Mouse (Mus musculus) heart, embryonic 16.5 days (tissue): ENCODE results near the gene Impdh2. TPM values are rescaled to one million over a fixed set of nuclear protein-coding genes. Genes with fewer than 3 reads are reported as not detected.

Experiments
- ATAC-seq: fragments of 200-750 bp; cut with Nextera tagmentation; replicated peaks from 2 replicates; pipeline ENCODE4 v1.8.0; 2017; ENCODE audit warnings: moderate number of reproducible peaks; ENCODE audit not compliant: insufficient read depth, low FRiP score; ENCODE audit errors: extremely low read depth
- H3K27ac ChIP-seq: fragments of 300-500 bp; sonication (generic); 2 replicates; pipeline ENCODE4 v1.5.1; 2014; ENCODE audit warnings: mild to moderate bottlenecking, low read length, control low read depth, moderate library complexity
- H3K27me3 ChIP-seq: fragments of 300-500 bp; sonication (generic); 2 replicates; pipeline ENCODE4 v1.6.1; 2014; ENCODE audit warnings: low read length, mixed read lengths; ENCODE audit not compliant: control insufficient read depth, insufficient read depth
- H3K36me3 ChIP-seq: fragments of 300-500 bp; sonication (generic); 2 replicates; pipeline ENCODE4 v1.6.1; 2014; ENCODE audit not compliant: control insufficient read depth, insufficient read depth
- H3K4me1 ChIP-seq: fragments of 300-500 bp; sonication (generic); 2 replicates; pipeline ENCODE4 v1.6.1; 2014; ENCODE audit warnings: low read length, mixed read lengths; ENCODE audit not compliant: control insufficient read depth, insufficient read depth
- H3K4me2 ChIP-seq: fragments of 300-500 bp; sonication (generic); 2 replicates; pipeline ENCODE4 v1.6.1; 2014; ENCODE audit warnings: low read depth, mild to moderate bottlenecking, control low read depth, low read length
- H3K4me3 ChIP-seq: fragments of 300-500 bp; sonication (generic); 2 replicates; pipeline ENCODE4 v1.5.1; 2014; ENCODE audit warnings: mild to moderate bottlenecking, control low read depth, low read length
- H3K9ac ChIP-seq: fragments of 300-500 bp; sonication (generic); 2 replicates; pipeline ENCODE4 v1.6.1; 2014; ENCODE audit warnings: low read length, control low read depth
- H3K9me3 ChIP-seq: fragments of 300-500 bp; sonication (generic); replicated peaks from 2 replicates; pipeline ENCODE4 v1.6.1; 2016; ENCODE audit warnings: low read length; ENCODE audit not compliant: control insufficient read depth
- WGBS: fragments of 180-500 bp; shearing (Covaris S2); extraction: QIAGEN DNeasy Blood & Tissue Kit; methylation state at CpG from one replicate; pipeline ENCODE4 v1.1.7; 2014; 5-methylcytosine and 5-hydroxymethylcytosine counted together
- polyA plus RNA-seq: library from polyadenylated mRNA; unstranded; fragments of >200 nt; fragmentation: Nextera tagmentation; extraction: Ambion mirVana; gene quantifications from 2 replicates; pipeline ENCODE4 v1.2.1, GENCODE M21; 2015

The Impdh2 gene
- polyA plus RNA-seq, result 91.7 and 91.8 TPM in 2 replicates

- ATAC-seq, result peak; percentile 98
- Histone ChIP-seq H3K4me1 (peaks cover 9% of the 10 kb centered on the region), H3K4me3 (peak within 1 kb of the TSS; percentile 75), H3K9me3 (no peaks in the 10 kb centered on the region), H3K36me3 (peaks cover 57% of the 10 kb centered on the region), H3K9ac (peak within 1 kb of the TSS; percentile 87), H3K4me2 (peak within 1 kb of the TSS; percentile 88), H3K27ac (peak within 1 kb of the TSS; percentile 81), H3K27me3 (no peaks in the 10 kb centered on the region)
- under 1% methylated on average over 52 of the region's 53 CpGs for WGBS
Observed at GRCm38 (mm10) chr9:108560227-108560841, at the start of gene Impdh2. Impdh2 (plus strand) TSS chr9:108560286.

- peak; percentile 94 for ATAC-seq
- WGBS, result under 1% methylated on average over 54 of the region's 55 CpGs
Observed at GRCm38 (mm10) chr9:108516380-108517251, 43.5 kb upstream of the Impdh2 start, which contains the start of gene Qrich1. Qrich1 (plus strand) TSS chr9:108516806.

GRCm38 (mm10) chr9:108517253-108517930 is 42.7 kb upstream of the Impdh2 start:
- H3K9me3 ChIP-seq, result no peaks in the 10 kb centered on the region
- WGBS, result under 1% methylated on average over 80 of the region's 95 CpGs
- peaks cover 27% of the 10 kb centered on the region for H3K36me3 ChIP-seq
- peak overlapping the region; percentile 98 for H3K9ac ChIP-seq
- peak overlapping the region; percentile 100 for H3K27ac ChIP-seq
- no peaks in the 10 kb centered on the region for H3K27me3 ChIP-seq
- H3K4me1 ChIP-seq, result peaks cover 22% of the 10 kb centered on the region
- peak overlapping the region; percentile 76 for H3K4me3 ChIP-seq
- H3K4me2 ChIP-seq, result peak overlapping the region; percentile 80
- peak; percentile 67 for ATAC-seq

More at GRCm38 (mm10) chr9:108516380-108517251, 43.5 kb upstream of the Impdh2 start, which contains the start of gene Qrich1:
- peak within 1 kb of the TSS; percentile 100 for H3K27ac ChIP-seq
- no peaks in the 10 kb centered on the region for H3K9me3 ChIP-seq
- peak within 1 kb of the TSS; percentile 89 for H3K4me2 ChIP-seq
- peak within 1 kb of the TSS; percentile 76 for H3K4me3 ChIP-seq
- peaks cover 35% of the 10 kb centered on the region for H3K36me3 ChIP-seq
- peaks cover 21% of the 10 kb centered on the region for H3K4me1 ChIP-seq
- H3K27me3 ChIP-seq, result no peaks in the 10 kb centered on the region
- peak within 1 kb of the TSS; percentile 98 for H3K9ac ChIP-seq

GRCm38 (mm10) chr9:108517931-108518332 is 42.2 kb upstream of the Impdh2 start:
- peak overlapping the region; percentile 98 for H3K9ac ChIP-seq

GRCm38 (mm10) chr9:108521604-108522003 is 38.5 kb upstream of the Impdh2 start:
- peaks cover 16% of the 10 kb centered on the region for H3K4me1 ChIP-seq
- H3K9me3 ChIP-seq, result no peaks in the 10 kb centered on the region
- H3K36me3 ChIP-seq, result peaks cover 8% of the 10 kb centered on the region
- H3K4me3 ChIP-seq, result no peak overlapping the region
- H3K4me2 ChIP-seq, result no peak overlapping the region
- no peak for ATAC-seq
- whole genome bisulfite sequencing, result 77% methylated on average over 2 of the region's 2 CpGs
- no peaks in the 10 kb centered on the region for H3K27me3 ChIP-seq
- peak overlapping the region; percentile 4; the same call in 1 of the 2 replicates for H3K27ac ChIP-seq
- H3K9ac ChIP-seq, result no peak overlapping the region

More at GRCm38 (mm10) chr9:108517931-108518332, 42.2 kb upstream of the Impdh2 start:
- peak overlapping the region; percentile 100 for H3K27ac ChIP-seq
- H3K27me3 ChIP-seq, result no peaks in the 10 kb centered on the region
- H3K4me2 ChIP-seq, result peak overlapping the region; percentile 80
- H3K4me3 ChIP-seq, result peak overlapping the region; percentile 76
- H3K9me3 ChIP-seq, result no peaks in the 10 kb centered on the region
- H3K4me1 ChIP-seq, result peaks cover 22% of the 10 kb centered on the region
- ATAC-seq, result 0 out of 2 replicates have a peak, but pooled peaks have one; percentile 7
- H3K36me3 ChIP-seq, result peaks cover 22% of the 10 kb centered on the region
- WGBS, result 0% methylated on average over 13 of the region's 13 CpGs

- Histone ChIP-seq H3K9me3 (no peaks in the 10 kb centered on the region), H3K27ac (no peak overlapping the region), H3K4me3 (no peak overlapping the region), H3K4me2 (no peak overlapping the region), H3K9ac (no peak overlapping the region), H3K4me1 (peaks cover 16% of the 10 kb centered on the region), H3K27me3 (no peaks in the 10 kb centered on the region), H3K36me3 (peaks cover 8% of the 10 kb centered on the region)
- ATAC-seq, result no peak
- WGBS, result 93% methylated on average over 4 of the region's 4 CpGs
Observed at GRCm38 (mm10) chr9:108523341-108523740, 36.7 kb upstream of the Impdh2 start.

GRCm38 (mm10) chr9:108525400-108525799 is 34.7 kb upstream of the Impdh2 start:
- ATAC-seq, result no peak
- Histone ChIP-seq H3K4me3 (no peak overlapping the region), H3K4me1 (0 out of 2 replicates have a peak, but pooled peaks cover 3% of the 10 kb centered on the region), H3K9ac (no peak overlapping the region), H3K27ac (no peak overlapping the region), H3K27me3 (no peaks in the 10 kb centered on the region), H3K4me2 (no peak overlapping the region), H3K36me3 (peaks cover 21% of the 10 kb centered on the region), H3K9me3 (no peaks in the 10 kb centered on the region)
- WGBS, result 73% methylated on average over 3 of the region's 3 CpGs

- H3K9me3 ChIP-seq, result no peaks in the 10 kb centered on the region
- WGBS, result 94% methylated on average over 1 of the region's 1 CpGs
- no peak overlapping the region for H3K27ac ChIP-seq
- H3K36me3 ChIP-seq, result peaks cover 52% of the 10 kb centered on the region
- H3K27me3 ChIP-seq, result no peaks in the 10 kb centered on the region
- H3K4me3 ChIP-seq, result no peak overlapping the region
- no peak for ATAC-seq
- no peaks in the 10 kb centered on the region for H3K4me1 ChIP-seq
- no peak overlapping the region for H3K9ac ChIP-seq
- H3K4me2 ChIP-seq, result no peak overlapping the region
Observed at GRCm38 (mm10) chr9:108530954-108531353, 29.1 kb upstream of the Impdh2 start.
